Mouse (Mus musculus) megakaryocyte, adult 5-6 weeks (primary cell): ENCODE measurements around the gene Farsb. TPM values are rescaled to one million over a fixed set of nuclear protein-coding genes. Genes with fewer than 3 reads are reported as not detected.

ENCODE experiments used
- total RNA-seq, 2 experiments: library from RNA; stranded (forward) in 1 of 2; stranded (reverse) in 1 of 2; fragments of 153-499, 151-499 nt in 1 of 2; fragments of 221-1000, 200-1000 nt in 1 of 2; gene quantifications; 2 replicates each; pipeline versions ENCODE4 v1.2.3 to v1.2.4; 2015 to 2017

The Farsb gene
- total RNA-seq, 2 experiments from 2014 or later: 29.6 to 53.8 TPM

Other genes starting within 250 kb of the Farsb start
- not detected in 2 replicates for gene Sgpp2, start 178.6 kb downstream of the Farsb start, total RNA-seq (2015)
- gene Sgpp2, start 178.6 kb downstream of the Farsb start, total RNA-seq (2017): 0.12 TPM in 1 of 2 replicates, not detected in the other
- not detected in 2 replicates for gene Mogat1, start 22.1 kb upstream of the Farsb start, total RNA-seq (2015)
- 0.69 TPM in 1 of 2 replicates, not detected in the other for gene Mogat1, start 22.1 kb upstream of the Farsb start, total RNA-seq (2017)
- gene BC035947, start 23.3 kb upstream of the Farsb start, total RNA-seq (2015): not detected in 2 replicates
- gene BC035947, start 23.3 kb upstream of the Farsb start, total RNA-seq (2017): not detected in 2 replicates
- gene Acsl3, start 168.9 kb upstream of the Farsb start, total RNA-seq (2015): 5.1 TPM in 2 replicates
- gene Acsl3, start 168.9 kb upstream of the Farsb start, total RNA-seq (2017): 15.4 and 17.6 TPM in 2 replicates
- gene Utp14b, start 169.1 kb upstream of the Farsb start, total RNA-seq (2015): 4.1 and 4.2 TPM in 2 replicates
- gene Utp14b, start 169.1 kb upstream of the Farsb start, total RNA-seq (2017): 6.2 and 6.9 TPM in 2 replicates